Mouse (Mus musculus): ENCODE data around the gene Ddx47. TPM values are rescaled to one million over a fixed set of nuclear protein-coding genes. Genes with fewer than 3 reads are reported as not detected.

Ddx47 gene
- total RNA-seq, 1 experiment from 2014 or later = 149 TPM

DNA sequence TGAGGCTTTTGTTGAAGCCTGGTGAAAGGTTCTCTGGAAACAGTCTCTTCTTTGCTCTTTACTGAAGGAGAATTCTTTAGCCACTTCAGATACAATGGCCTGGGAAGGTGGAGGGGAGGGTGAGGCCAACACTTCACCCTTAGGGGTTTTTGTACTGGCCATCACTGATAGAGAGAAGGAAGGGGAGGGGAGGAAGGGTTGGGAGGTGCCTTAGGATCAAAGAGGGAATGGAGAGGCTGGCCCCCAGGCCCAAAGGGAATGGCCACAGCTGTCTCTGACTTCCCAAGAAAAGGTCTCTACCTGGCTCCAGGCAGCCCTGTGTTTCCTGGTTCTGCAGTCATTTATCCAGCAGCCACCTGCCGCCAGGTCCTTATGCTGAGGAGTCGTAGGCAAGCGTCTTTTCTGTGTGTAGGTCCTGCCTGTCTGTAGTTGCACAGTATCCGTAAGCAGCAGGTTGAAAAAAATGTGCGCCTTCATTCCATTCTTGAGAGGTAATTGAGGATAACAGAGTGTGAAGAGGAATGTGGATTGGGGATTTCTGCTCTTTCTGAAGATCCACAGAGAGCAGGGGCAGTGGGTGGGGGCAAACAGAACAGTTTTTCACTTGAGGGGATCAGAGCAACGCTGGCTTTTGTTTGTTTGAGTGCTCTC lies 55.5 kb downstream of the Ddx47 start:
- ATAC-seq (replicated peaks; ENCODE audit: low read depth, poor library complexity, severe bottlenecking) = no peak

DNA sequence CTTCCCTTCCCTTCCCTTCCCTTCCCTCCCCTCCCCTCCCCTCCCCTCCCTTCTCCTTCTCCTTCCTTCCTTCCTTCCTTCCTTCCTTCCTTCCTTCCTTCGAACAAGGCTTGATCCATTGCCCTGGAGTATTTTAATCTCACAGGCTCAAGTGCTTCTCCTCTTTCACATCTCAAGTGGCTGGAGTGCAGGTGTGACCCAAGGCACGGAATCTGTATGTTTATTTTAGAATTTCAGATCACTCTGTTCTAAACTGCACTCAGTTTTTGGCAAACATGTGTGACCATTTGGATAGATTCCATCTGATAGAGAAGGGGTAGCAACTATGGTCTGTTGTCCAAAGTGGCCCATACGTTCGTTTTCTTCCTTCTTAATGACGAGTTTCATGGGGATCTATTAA lies 56.8 kb downstream of the Ddx47 start:
- no peak for ATAC-seq (replicated peaks; ENCODE audit: low read depth, poor library complexity, severe bottlenecking)

DNA sequence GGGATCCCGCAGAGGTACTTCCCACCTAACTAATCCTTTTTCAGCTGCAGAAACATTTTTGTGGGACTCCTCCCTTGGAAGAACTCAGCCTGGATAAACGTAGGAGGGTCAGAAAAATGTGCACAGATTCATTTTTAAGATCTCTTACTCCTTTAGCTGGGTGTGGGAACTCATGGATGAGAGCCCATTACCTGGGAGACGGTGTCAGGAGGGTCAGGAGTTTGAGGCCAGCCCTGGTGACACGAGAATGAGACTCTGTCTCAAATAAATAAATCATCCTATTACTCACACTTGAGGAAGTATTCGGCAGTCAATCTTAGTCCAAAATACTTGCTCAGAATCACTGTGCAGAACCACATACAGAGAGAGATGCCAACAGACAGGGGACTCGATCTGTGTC lies 58.4 kb downstream of the Ddx47 start:
- ATAC-seq (replicated peaks; ENCODE audit: low read depth, poor library complexity, severe bottlenecking) = no peak

DNA sequence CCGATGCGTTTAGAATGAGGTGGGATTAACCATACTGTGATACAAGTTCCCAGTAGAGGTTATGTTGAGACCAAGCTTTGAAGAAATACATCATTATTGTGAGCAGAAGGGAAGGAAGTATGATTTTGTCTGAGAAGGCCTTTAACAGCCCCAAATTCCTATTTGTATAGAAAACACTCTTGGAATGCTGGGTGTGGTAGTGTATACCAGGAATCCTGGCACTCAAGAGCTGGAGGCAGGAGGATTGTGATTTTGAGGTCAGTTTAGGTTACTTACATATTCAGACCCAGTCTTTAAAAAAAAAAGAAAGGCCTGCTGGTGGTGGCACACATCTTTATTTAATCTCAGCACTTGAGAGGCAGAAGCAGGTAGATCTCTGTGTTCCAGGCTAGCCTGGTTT lies 58.9 kb downstream of the Ddx47 start:
- ATAC-seq (replicated peaks; ENCODE audit: low read depth, poor library complexity, severe bottlenecking) = no peak

Other genes starting within 250 kb of the Ddx47 start
- 4.9 and 9.5 TPM in 2 replicates for gene Dusp16, start 219.0 kb upstream of the Ddx47 start, total RNA-seq (2017)
- 5.1 and 11.6 TPM in 2 replicates for gene Crebl2, start 181.5 kb upstream of the Ddx47 start, total RNA-seq (2017)
- 7.8 and 9.9 TPM in 2 replicates for gene Gpr19, start 113.0 kb upstream of the Ddx47 start, total RNA-seq (2017)
- gene Cdkn1b, start 91.2 kb upstream of the Ddx47 start, total RNA-seq (2017) = 61.3 and 66.2 TPM in 2 replicates
- 0.39 and 0.64 TPM in 2 replicates for gene Apold1, start 29.9 kb upstream of the Ddx47 start, total RNA-seq (2017)
- gene Gprc5a, start 54.0 kb downstream of the Ddx47 start, total RNA-seq (2017) = 0.15 and 0.69 TPM in 2 replicates
- gene Gprc5d, start 106.7 kb downstream of the Ddx47 start, total RNA-seq (2017) = not detected in 2 replicates
- gene Fam234b, start 186.4 kb downstream of the Ddx47 start, total RNA-seq (2017) = 15.9 and 26.0 TPM in 2 replicates
- gene Hebp1, start 186.4 kb downstream of the Ddx47 start, total RNA-seq (2017) = 28.5 and 30.1 TPM in 2 replicates
- 0.32 and 0.34 TPM in 2 replicates for gene Gsg1, start 242.7 kb downstream of the Ddx47 start, total RNA-seq (2017)

All from common myeloid progenitor, adult 5-6 weeks (primary cell).